Mouse (Mus musculus) c-Kit-negative CD71-positive TER-119-positive erythroid progenitor cells, embryonic 14.5 days (primary cell): ENCODE results near the gene Rhbdl1.
"Not testable (repeated sequence)": the region's sequence is repeated elsewhere in the genome, so short reads cannot be mapped to it uniquely, and the experiment has no call there.

ENCODE experiments used
- DNase-seq: peaks from one replicate; pipeline ENCODE4 v3.0.0-alpha.2; 2013; ENCODE audit warnings: low read depth, low spot score

The Rhbdl1 gene

GRCm38 (mm10) chr17:25825984-25826570 is 11.0 kb downstream of the Rhbdl1 start:
- DNase-seq = no peak

- no peak for DNase-seq
These were observed 11.8 kb downstream of the Rhbdl1 start for GRCm38 (mm10) chr17:25825311-25825710.

- no peak for DNase-seq
These were observed 12.5 kb downstream of the Rhbdl1 start for GRCm38 (mm10) chr17:25824362-25825142.

GRCm38 (mm10) chr17:25823452-25823851 is 13.6 kb downstream of the Rhbdl1 start, which contains the start of gene Wdr24:
Gene Wdr24, plus strand, starts transcription at chr17:25823627.
- DNase-seq = peak; percentile 78

- no peak for DNase-seq
These were observed 18.0 kb downstream of the Rhbdl1 start for GRCm38 (mm10) chr17:25818851-25819780.

- no peak for DNase-seq
These were observed 19.4 kb downstream of the Rhbdl1 start for GRCm38 (mm10) chr17:25817662-25818061.

- no peak for DNase-seq
These were observed 23.6 kb downstream of the Rhbdl1 start for GRCm38 (mm10) chr17:25813471-25813870.

- DNase-seq = no peak
These were observed 26.2 kb downstream of the Rhbdl1 start for GRCm38 (mm10) chr17:25810890-25811289.

- DNase-seq = no peak
These were observed 27.3 kb downstream of the Rhbdl1 start for GRCm38 (mm10) chr17:25809606-25810340.

GRCm38 (mm10) chr17:25808789-25809605 is 28.1 kb downstream of the Rhbdl1 start, which contains the start of gene Fbxl16:
Gene Fbxl16, plus strand, starts transcription at chr17:25809085.
- no peak for DNase-seq

GRCm38 (mm10) chr17:25808028-25808427 is 29.1 kb downstream of the Rhbdl1 start:
- no peak for DNase-seq

- not testable (repeated sequence) for DNase-seq
These were observed 29.6 kb downstream of the Rhbdl1 start for GRCm38 (mm10) chr17:25807452-25807851.

GRCm38 (mm10) chr17:25806507-25806906 is 30.6 kb downstream of the Rhbdl1 start:
- no peak for DNase-seq

- DNase-seq = no peak
These were observed 34.1 kb downstream of the Rhbdl1 start for GRCm38 (mm10) chr17:25802825-25803517.

- peak; percentile 44 for DNase-seq
These were observed 36.1 kb downstream of the Rhbdl1 start for GRCm38 (mm10) chr17:25801029-25801428.

- DNase-seq = peak; percentile 56
These were observed 40.1 kb downstream of the Rhbdl1 start, which contains the start of gene Metrn for GRCm38 (mm10) chr17:25796951-25797369. Gene Metrn, minus strand, starts transcription at chr17:25797136.

- no peak for DNase-seq
These were observed 40.8 kb downstream of the Rhbdl1 start for GRCm38 (mm10) chr17:25796211-25796771.

- no peak for DNase-seq
These were observed 41.4 kb downstream of the Rhbdl1 start, which contains the start of gene AC134908.4 for GRCm38 (mm10) chr17:25795609-25796092. Gene AC134908.4, minus strand, starts transcription at chr17:25795659.

- no peak for DNase-seq
These were observed 42.1 kb downstream of the Rhbdl1 start for GRCm38 (mm10) chr17:25794998-25795397.
